Mouse (Mus musculus): ENCODE data around the gene Tmem239. TPM values are rescaled to one million over a fixed set of nuclear protein-coding genes. Genes with fewer than 3 reads are reported as not detected.
"Not testable (repeated sequence)": the region's sequence is repeated elsewhere in the genome, so short reads cannot be mapped to it uniquely, and the experiment has no call there.

Gene Tmem239
- not detected for total RNA-seq (2021)
- long read RNA-seq: 0 reads

DNA sequence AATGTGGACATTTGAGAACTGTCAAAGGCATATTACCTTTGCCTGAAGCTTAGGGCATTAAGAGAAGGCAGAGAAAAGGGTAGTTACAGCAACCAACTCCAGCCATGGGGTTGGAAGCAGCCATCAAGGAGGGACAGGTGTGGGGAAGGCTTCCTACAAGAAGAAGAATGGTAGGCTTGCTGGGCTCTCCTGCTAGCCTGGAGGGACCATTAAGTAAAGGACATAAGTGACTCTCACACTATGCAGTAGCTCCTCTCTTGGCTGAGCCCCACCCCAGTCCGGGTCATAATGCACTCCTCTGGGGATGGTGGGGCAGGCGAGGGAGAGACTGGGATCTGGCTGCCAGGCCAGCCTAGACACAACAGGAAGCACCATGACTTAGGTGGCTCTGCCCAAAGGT, at the start of gene Tmem239:
TSS of gene Tmem239 (plus strand) at position 301 of the 400 bp plus-strand sequence.
- DNase-seq (ENCODE audit: low spot score in 2 of 2): no peak

DNA sequence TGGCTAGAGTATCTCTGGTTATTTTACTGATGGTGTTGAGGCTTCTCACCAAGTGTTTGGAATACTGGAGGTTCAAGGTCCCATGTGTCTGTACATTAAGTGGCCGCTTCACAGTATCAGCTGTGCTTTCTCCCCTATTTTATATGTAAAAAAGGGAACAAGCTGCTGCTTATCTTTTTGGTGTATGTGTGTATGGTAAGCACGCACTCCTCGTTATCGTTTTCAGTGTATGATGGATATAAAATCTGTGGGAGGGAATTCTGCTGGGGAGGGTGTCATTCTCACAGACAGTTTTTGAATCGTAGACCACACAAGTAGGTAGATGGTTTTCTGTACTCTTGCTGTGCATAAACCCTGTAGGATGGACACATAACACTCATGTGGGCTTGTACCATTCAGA, 48.7 kb upstream of the Tmem239 start:
- DNase-seq (ENCODE audit: low spot score in 2 of 2): no peak

DNA sequence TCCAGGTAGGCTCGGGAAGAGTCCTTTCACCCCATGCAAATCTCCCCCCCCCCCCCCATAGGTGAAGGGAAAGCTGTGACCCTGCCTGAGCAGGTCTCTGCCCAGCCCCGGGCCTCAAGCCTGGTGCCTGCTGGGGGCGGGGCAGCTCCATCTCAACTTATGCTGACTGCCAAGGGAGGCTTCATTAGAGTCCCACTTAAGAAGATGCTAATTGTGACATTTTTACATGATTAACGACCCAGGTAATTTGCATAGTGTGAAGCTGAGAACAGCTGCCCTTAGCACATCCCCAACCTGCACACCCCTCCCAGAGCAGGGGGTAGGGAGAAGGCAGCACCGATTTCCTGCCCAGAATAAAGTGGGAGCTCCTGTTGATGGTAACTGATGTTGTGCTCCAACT, 47.4 kb upstream of the Tmem239 start:
- no peak for DNase-seq (ENCODE audit: low spot score in 2 of 2)

DNA sequence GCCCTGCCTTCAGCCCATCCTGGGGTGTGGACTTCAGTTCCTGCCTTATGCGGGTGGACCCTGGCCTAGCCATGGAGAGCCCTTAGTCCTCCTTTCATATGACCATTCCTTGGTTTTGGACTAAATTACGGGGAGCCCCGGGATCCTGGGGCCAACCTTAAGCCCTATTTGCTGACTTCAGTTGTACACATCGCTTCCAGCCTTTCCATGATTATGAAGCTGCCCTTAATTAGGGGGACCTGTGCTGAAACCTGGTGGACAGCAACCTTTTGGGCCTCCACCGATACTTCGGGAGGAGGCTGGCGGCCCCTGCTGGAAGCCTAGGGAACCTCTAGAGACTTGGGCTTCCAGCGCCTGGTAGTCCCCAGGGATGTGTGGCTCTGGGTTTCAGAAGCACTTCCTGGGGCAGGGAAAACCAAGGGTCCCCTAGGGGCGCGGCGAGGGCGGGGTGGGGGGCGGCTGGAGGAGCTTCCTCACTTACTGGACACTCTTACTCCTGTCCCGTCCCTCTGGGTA, 43.7 kb upstream of the Tmem239 start:
- peak in 1 of 2 experiments; percentile 59 for DNase-seq (ENCODE audit: low spot score in 2 of 2)

DNA sequence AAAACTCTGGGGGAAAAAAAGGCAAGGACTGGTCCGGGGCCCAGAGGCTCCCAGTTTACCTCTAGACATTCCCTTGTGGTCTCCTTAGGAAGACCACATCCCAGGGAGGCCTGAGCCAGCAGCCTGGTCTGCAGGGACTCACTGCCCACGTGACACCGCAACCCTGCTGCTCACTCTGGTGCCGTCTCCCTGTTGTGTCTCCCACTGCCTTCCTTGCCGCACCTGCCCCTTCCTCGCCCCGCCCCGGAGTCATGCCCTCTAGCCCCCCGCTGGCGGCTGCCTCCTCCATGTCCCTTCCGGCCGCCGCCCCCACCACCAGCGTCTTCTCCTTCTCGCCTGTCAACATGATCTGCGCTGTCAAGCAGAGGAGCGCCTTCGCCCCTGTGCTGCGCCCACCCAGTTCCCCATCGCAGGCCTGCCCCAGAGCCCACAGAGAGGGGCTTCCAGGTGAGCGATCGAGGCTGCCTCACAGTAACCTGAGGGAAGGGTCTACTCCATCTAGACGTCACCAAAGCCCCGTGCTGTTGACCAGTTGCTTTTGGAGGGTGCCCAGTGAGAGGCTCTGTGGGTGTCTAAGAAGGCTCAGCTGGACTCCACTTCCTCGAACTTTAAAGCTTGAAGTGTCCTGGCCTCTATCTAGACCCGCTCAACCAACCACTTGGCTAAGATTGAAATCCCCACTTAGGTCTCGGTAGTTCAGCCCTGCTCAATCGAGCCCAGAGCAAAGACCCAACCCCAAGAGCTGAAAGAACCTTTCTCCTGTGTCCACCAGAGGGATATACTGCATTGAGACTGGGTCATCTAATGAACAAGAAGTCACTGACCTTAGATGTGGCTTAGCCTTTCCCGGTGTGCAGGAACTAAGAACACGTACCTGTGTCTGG, 40.8 kb upstream of the Tmem239 start:
- DNase-seq (ENCODE audit: low spot score in 2 of 2): no peak

DNA sequence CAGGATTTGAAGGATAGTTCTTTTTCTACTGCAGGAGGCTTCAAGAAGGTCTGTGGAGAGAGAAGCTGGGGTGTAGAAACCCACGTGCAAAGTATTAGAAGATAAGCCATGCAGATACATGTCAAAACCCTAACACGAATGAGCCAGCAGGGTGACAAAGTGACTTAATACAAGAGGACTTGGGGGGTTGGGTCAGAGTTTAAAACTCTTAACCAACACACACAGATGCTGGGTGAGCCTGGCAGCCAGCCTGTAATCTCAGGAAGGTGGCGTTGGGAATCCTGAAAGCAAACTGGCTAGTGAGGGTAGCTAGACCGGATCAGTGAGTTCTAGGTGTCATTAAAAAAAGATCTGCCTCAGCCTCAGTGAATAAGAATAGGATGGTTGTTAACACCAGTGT, 38.9 kb upstream of the Tmem239 start:
- no peak for DNase-seq (ENCODE audit: low spot score in 2 of 2)

DNA sequence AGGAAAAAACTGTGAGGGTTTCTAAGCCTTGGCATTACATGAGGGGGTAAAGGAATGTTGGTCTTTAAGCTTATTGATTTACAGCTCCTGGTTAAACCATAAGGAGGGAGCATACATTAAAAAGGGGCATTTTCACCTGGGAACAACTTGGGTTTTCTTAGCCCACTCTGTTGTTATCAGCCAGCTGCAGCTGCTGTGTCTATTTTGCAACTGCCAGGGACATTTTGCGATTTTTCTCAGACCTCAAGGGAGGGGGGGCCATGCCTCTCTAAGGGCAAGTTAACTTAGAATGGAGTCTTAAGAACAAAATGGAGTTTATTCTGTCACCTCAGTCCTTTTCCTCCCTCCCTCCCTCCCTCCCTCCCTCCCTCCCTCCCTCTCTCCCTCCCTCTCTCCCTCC, 33.3 kb upstream of the Tmem239 start:
- DNase-seq (ENCODE audit: low spot score in 2 of 2): not testable (repeated sequence)

DNA sequence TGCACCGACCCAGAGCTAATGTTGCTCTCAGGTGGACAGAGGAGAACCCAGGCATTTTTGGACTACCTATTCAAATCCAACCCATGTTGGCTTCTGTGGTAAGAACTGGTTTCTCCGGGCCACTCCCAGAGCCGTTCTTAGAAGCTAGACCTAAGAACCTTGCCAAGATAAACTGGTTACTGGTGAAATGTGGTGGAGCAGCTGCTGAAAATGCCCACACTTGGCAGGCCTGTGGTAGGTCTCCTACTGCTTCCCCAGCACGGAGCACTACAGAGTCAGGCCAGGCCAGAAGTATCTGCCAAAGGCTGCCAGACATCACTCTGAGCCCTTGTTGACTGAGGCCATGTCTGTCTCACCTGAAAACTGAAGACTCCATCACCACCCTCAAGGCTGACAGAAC, 31.3 kb upstream of the Tmem239 start:
- no peak for DNase-seq (ENCODE audit: low spot score in 2 of 2)

DNA sequence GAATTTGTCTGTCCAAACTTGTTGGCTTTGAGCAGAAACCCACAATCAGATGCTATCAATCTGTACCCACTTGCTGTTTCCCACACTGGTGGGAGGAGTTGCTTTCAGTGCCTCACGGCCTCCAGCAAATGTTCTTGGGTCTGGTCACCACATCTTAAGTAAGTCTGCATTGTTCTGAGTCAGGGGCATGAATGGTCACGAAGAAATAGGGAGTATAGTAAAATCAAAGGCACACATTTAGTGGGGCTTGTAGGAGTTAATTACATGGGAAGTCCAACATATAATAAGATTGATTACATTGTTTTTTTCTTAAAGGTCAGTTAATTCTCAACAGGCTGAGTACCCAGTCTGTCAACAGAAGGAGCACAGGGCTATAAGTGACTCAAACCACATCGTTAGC, 23.1 kb upstream of the Tmem239 start:
- DNase-seq (ENCODE audit: low spot score in 2 of 2): no peak

DNA sequence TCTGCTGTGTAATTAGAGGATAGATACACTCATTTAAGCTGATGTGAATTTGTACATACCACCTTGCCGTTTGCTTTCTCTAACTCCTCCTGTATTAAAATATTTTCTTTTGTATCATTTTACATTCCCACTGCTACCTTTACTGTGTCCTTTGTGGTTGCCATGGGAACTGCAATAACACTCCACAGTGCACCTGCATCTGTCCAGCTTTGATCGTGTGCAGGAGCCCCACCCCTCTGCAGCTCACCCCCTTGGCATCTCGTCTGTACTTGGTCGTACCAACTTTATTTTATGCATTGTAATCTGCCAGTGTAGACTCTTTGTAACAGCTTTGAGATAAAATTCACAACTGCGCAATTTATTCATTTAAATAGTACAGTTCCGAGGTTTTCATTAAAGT, 22.4 kb upstream of the Tmem239 start:
- DNase-seq (ENCODE audit: low spot score in 2 of 2): no peak

DNA sequence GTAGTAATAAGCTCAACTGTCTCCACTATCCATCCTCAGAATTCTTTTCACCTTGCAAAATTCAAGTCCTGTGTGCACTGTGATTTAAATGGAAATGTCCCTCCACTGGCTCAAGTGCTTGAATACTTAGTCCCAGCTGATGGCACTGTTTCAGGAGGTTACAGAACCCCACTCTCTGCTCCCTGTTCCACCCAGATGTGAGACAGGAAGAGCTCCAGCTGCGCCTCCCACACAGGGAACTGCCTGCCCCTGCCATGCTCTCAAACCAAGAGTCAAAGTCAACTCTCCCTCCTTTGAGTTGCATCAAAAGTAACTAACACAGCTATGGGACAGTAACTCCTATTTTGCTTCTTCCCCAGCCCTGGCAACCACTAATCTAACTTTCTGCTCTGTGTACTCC, 20.1 kb upstream of the Tmem239 start:
- DNase-seq (ENCODE audit: low spot score in 2 of 2): no peak

DNA sequence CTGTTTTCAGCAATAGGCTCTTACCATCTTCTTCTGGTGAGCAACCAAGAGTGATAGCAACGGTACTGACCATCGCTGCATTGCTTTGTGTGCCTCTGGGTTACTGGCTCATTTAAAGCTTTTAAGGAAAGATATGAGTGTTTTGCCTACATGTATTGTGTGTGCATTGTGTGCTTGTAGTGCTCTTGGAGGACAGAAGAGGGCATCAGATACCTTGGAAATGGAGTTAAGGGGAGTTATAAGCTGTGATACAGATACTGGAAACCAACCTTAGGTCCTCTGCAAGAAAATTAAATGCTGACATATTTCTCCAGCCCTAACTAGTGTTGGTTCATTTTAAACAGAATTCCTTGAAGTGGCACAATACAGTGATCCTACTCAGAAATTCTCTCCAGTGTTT, 17.5 kb upstream of the Tmem239 start:
- DNase-seq (ENCODE audit: low spot score in 2 of 2): no peak

DNA sequence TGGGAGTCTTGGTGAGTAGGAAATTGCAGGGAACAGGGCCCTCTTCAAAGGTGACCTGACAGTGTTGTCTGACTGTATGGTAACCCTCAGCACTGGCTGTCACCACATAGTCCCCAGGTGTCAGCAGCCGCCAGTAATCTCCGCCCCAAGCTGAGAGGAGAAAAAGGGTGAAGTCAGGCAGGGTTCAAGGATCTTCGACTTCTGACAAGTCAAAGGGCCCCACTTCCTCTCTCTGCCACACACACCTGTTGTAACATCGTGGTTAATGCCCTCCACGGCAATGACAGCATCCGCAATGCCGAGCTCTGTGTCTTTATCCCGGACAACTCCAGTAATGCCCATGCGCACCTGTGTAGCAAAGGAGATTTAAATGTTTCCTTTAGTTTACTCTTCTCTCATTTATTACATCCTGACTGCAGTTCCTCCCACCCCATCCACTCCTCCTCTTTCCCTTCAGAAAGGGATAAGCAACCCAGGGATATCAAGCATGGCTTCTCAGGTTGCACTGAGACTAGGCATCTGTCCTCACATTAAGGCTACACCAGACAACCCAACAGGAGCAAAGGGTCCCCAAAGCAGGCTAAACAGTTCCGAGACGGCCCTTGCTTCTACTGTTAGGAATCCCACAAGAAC, 15.2 kb upstream of the Tmem239 start:
- no peak for DNase-seq (ENCODE audit: low spot score in 2 of 2)

DNA sequence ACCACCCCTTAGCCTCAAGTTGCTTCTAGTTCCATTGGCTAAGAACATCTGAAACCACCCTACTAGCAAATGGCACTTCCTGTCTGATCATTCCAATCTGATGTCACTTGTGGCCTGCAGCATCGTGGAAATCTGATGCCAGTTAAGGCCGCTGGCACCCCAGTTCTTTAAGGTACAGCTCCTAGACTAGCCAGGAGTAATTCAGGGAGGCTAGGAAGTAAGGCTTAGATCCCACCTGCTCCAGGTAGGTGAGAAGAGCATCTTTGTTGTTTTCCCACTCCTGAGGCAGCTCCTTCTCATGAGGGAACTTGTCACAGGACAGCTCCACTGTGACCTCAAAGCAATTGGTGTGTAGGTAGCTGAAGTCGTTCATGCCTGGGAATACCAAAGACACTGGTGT, 13.4 kb upstream of the Tmem239 start:
- no peak for DNase-seq (ENCODE audit: low spot score in 2 of 2)

DNA sequence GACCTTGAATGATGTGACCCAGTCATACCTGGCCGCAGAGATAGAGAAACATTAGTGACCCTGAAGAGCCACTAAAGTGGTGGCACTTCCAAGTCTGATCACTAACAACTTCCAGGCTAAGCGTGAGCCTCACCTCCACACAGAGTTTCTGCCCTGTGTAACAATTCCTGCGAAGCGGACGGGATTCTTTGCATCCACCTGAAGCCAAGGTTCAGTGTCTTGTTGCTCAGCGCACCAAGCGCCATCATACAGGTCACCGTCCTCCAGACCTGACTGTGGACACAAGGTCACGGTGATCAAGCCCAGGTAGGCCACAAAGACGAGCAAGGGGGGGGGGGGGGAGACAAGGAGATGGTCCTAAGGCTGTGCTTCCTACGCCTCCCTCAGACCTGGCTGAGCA, 10.6 kb upstream of the Tmem239 start:
- no peak for DNase-seq (ENCODE audit: low spot score in 2 of 2)

DNA sequence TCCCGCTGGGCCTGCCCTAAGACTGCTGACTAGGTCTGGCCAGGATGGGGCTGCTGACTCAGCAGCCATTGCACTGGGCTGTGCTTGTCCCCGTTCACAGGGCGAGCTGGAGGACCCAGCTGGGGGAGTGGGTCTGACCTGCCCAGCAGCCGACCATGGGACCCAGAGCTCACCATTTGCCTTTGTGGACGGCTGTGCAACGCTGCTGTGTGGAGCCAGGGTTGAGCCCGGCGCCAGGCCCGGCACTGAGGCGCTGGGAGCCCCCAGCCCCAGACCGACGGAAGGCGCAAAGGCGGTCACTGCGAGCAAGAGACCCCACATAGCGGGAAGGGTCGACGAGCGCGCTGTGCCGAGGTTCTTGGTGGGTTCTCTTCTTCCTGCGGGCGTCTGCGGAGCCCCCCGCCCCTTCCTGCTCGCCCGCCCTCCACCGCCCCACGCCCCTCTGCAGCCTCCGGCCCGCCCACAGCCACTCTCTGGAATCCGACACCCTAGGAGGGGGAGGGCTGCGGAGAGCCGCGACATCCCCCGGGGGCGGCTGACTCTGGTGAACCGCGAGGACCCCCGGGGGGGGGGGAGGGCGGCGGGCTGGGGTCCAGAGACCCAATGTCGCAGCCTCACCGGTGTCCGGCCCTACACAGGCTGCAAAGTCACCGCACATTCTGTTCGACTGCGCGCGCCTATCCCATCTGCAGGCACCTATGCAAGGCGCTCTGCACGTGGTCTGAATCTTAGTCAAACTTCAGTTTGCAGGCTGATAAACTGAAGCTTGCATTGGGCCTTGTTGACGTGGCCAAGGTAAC, 8.9 kb upstream of the Tmem239 start, which contains the start of gene Cpxm1:
TSS of gene Cpxm1 (minus strand) at position 389 of the 800 bp plus-strand sequence.
- DNase-seq (ENCODE audit: low spot score in 2 of 2): no peak

DNA sequence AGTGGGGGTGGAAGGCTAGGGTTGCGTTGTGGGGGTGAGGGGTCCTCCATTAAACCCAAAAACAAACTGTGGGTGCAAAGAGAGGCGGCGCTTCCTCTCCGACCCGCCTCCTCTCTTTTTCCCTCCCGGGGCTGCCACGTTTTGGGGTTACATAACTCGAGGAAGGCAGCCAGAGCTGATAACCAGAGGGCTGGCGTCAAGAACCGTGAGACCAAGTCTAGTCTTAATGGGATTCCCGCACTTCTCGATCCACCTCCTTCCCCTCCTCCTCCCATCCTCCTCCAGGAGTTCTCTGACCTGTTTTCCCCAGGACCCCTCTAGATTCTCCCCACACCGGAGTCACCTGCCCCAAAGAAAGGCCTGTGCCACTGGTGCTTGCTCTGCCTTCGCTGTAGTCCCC, 8.2 kb upstream of the Tmem239 start:
- DNase-seq (ENCODE audit: low spot score in 2 of 2): peak in 1 of 2 experiments; percentile 50

DNA sequence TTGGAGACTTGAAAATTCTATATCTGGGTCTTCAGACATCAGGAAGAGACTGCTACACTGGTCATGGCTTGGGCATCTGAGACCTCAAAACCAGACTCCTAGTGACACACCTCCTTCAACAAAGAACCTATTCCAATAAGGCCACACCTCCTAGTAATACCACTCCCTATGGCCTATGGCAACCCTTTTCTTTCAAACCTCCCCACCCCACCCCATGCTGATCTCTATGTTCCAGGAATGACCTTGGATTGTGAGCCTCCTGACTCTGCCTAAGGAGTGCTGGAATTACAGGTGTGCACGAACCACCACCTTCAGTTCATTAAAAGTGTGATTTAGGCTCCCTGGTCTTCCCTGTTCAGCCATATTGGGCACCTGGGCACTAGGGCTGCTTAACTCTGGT, 6.2 kb upstream of the Tmem239 start:
- DNase-seq (ENCODE audit: low spot score in 2 of 2): no peak

DNA sequence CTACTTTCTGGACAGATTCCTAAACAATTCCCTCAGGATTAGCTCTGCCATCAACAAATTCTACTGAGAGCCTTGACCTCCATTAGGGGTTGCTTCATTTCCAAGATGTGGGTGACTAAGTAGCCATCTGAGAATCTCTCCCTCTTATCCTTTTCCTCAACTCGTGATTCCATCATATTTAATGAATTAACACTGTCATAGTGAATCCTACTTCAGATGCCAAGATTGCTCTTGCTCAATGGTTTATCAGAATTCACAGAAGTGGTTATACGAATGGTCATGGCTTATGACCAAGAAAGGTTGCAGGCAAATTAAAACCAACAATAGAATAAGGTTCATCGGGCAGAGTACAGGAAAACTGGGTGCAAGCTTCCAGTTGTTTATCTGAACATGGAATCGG, 4.4 kb upstream of the Tmem239 start:
- no peak for DNase-seq (ENCODE audit: low spot score in 2 of 2)

DNA sequence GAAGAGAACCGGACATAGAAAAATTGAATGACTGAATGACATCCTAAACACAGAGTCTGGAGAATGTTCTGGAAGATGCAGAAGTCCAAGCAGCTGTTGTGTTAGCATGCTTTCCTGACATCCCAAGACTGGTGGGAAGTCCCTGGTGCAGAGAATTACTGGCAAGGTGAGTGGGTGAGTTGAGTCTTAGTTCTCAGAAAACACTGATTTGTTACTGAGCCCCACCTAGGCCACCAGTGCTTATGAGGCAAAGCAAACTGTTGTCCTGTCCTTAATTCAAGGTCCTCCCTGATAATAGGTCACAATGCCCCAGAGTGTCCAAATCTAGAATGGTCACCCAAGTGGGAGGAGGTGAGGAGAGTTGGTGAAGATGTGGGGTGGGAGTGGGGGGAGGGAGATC, 1.3 kb upstream of the Tmem239 start, which contains the start of the genes Gm28372 and 1700020A23Rik:
TSS of gene Gm28372 (plus strand) at position 301 of the 400 bp plus-strand sequence.
TSS of gene 1700020A23Rik (plus strand) at position 321 of the 400 bp plus-strand sequence.
- DNase-seq (ENCODE audit: low spot score in 2 of 2): no peak

DNA sequence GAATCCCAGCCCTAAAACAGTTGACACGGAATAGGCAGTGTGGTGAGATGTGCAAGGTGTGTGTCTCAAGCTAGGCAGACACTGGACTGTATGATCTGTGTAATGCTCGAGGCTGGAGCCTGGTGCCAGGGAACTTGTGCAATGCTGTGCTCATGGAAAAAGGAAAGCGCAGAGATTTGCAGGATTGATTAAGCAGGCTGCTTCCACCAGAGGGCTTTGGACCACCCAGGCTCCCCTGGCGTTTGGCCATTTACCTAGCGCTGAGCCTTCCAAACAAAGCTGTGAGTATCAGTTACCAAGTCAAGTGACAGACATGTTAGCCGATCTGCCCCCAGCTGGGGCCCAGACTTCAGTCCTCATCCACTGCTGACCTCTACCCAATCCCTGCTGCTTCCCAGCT, 1.9 kb downstream of the Tmem239 start:
- no peak for DNase-seq (ENCODE audit: low spot score in 2 of 2)
